27 mouse cellular contexts compared by ENCODE assay signal in genomic region chr11:95932168-95932567, GRCm38 (mm10). TPM values are rescaled to one million over a fixed set of nuclear protein-coding genes. Genes with fewer than 3 reads are reported as not detected.
"Had no signal": no experiment of that assay in that cellular context is flagged by ENCODE, and none has a peak within 500 bp of the region (broad histone marks: within the 10 kb centered on the region; RNA-seq: fewer than 3 reads in every experiment).

No protein-coding gene starts in this region.

RNA-seq across cellular contexts. Expression of gene B4galnt2, which starts 17.5 kb away (rescaled TPM):
- total RNA-seq: common myeloid progenitor, adult 5-6 weeks; forebrain, postnatal 0 days; gastrocnemius, adult 18-20 months; gastrocnemius, adult 2 months; gastrocnemius, adult 8-10 months; gastrocnemius, postnatal 10 days; gastrocnemius, postnatal 14 days; gastrocnemius, postnatal 25 days; gastrocnemius, postnatal 36 days; gastrocnemius, postnatal 4 days; granulocyte monocyte progenitor cell, adult 5-6 weeks; heart, adult 18-20 months; heart, adult 2 months; heart, adult 8-10 months had no signal
- polyA plus RNA-seq: cortical plate, adult 2 months; embryonic facial prominence, embryonic 11.5 days; embryonic facial prominence, embryonic 12.5 days; embryonic facial prominence, embryonic 14.5 days; erythroblast, embryonic 14.5 days; forebrain, embryonic 10.5 days; forebrain, embryonic 11.5 days; forebrain, embryonic 12.5 days; forebrain, embryonic 13.5 days; forebrain, embryonic 14.5 days; forebrain, embryonic 15.5 days; forebrain, embryonic 16.5 days; forebrain, postnatal 0 days; frontal cortex, adult 2 months had no signal
